Mouse (Mus musculus): ENCODE results near the gene Gpx4.

The Gpx4 gene

DNA sequence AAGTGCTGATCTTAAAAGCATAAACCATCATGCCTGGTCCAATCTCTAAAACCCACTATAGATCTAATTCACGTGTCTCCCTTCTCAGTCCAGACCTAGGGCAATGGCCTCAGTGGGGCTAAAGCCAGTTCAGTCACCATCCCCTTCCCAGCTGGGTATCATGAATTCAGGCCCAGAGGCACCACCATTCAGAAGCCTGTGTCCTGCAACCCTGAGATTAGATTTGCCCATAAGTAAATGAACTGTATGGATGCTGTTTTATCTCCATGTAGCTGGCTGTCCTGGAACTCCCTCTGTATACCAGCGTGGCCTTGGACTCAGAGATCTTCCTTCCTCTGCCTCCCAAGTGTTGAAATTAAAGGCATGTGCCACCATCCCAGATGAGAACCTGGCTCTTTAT lies 56.1 kb downstream of the Gpx4 start:
- in situ Hi-C loops (cut with MseI, MboI): no loop called here

DNA sequence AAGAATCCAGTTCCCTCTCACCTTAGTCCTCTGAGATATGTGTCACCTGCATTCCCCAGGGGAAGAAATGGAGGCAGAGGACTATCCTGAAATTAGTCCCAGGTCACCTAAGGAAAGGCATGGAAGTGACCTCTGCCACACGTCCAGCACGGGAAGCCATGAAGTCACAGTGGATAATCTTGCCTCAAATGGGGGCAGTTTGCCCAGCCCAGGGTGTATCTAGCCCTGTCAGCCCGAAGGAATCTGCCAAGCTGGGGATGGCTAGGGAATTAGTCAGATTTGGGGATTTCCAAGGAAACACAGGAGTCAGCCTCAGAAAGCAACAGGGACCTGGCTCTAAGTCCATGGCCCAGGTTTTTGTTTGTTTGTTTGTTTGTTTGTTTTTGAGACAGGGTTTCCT lies 57.2 kb downstream of the Gpx4 start:
- in situ Hi-C loops (cut with MseI, MboI): no loop called here

DNA sequence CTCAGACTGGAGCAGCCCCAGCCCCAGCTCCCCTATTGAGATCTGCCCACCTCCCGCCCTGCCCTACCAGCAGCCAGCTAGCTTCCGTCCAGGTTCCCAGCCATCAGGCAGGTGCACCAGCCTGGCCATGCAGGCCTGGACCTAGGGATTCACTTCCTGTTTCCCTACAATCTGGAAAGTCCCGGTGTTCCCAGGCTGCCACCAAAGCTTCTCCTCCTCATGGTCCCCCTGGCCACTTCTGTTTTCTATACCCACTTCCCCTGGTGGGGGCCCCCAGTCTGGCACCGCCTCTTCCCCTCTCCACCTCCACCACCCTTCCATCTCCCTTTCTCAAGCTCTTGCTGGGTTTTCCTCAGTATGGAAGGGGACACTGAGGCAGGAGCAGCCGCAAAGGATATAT lies 58.5 kb downstream of the Gpx4 start, which contains the start of gene Sbno2:
Sbno2 (minus strand) TSS at position 112 of the 400 bp plus-strand sequence.
- in situ Hi-C loops (cut with MseI, MboI): no loop called here

DNA sequence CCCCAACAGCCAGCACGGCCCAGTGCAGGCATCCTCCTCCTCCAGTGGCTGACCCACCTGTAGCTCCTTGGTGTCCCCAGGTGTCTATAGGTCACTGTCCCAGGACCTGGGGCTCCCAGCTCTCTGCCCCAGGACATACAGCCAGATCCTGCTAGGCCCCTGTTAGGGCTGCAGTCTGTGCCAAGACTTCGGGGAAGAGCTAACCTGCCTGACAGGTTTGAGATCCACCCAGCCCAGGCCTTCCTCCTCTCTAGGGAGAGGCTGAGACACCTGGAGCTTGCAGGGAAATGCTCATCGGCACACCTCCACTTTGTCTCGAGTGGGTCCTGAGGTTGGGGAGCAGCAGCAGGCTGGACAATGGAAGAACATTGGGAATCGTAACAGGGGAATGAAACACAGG lies 59.0 kb downstream of the Gpx4 start:
- in situ Hi-C loops (cut with MseI, MboI): no loop called here

Data from mouse trophoblast stem cell (cell line).